Mouse (Mus musculus) embryonic facial prominence, embryonic 14.5 days (tissue): ENCODE measurements at regions not wholly inside any gene's neighbourhood (a gene's known extent, or its start where the extent isn't known, plus 50 kb on each side); places are given as distances from the start of the nearest gene placed in this dataset.
A peak's percentile ranks its signal among the peaks of the same experiment; 100 is the strongest.

Experiments
- ATAC-seq: fragments of 200-750 bp; cut with Nextera tagmentation; 2 replicates; pipeline ENCODE4 v1.8.0; 2017; ENCODE audit warnings: low read depth, moderate number of reproducible peaks, moderate TSS enrichment
- DNase-seq: peaks from one replicate; pipeline ENCODE4 v3.0.0-alpha.2; 2015; ENCODE audit warnings: low spot score
- H3K27ac ChIP-seq: fragments of 300-500 bp; sonication (generic); replicated peaks from 2 replicates; pipeline ENCODE4 v1.5.1; 2014; ENCODE audit warnings: low read depth, mild to moderate bottlenecking, low read length, moderate library complexity
- H3K27me3 ChIP-seq: fragments of 300-500 bp; sonication (generic); replicated peaks from 2 replicates; pipeline ENCODE4 v1.6.1; 2014; ENCODE audit warnings: low read length; ENCODE audit not compliant: control insufficient read depth, insufficient read depth
- H3K36me3 ChIP-seq: fragments of 300-500 bp; sonication (generic); 2 replicates; pipeline ENCODE4 v1.6.1; 2014; ENCODE audit warnings: low read length, mixed read lengths; ENCODE audit not compliant: control insufficient read depth, insufficient read depth
- H3K4me1 ChIP-seq: fragments of 300-500 bp; sonication (generic); 2 replicates; pipeline ENCODE4 v1.6.1; 2014; ENCODE audit warnings: antibody characterized with exemption, low read length; ENCODE audit not compliant: control insufficient read depth, insufficient read depth
- H3K4me2 ChIP-seq: fragments of 300-500 bp; sonication (generic); 2 replicates; pipeline ENCODE4 v1.6.1; 2014; ENCODE audit warnings: low read depth, mild to moderate bottlenecking, low read length, moderate library complexity, mixed read lengths
- H3K4me3 ChIP-seq: fragments of 300-500 bp; sonication (generic); 2 replicates; pipeline ENCODE4 v1.5.1; 2014; ENCODE audit warnings: low read depth, mild to moderate bottlenecking, low read length
- H3K9ac ChIP-seq: fragments of 300-500 bp; sonication (generic); 2 replicates; pipeline ENCODE4 v1.6.1; 2014; ENCODE audit warnings: low read depth, mild to moderate bottlenecking, low read length, moderate library complexity, mixed read lengths
- H3K9me3 ChIP-seq: fragments of 300-500 bp; sonication (generic); 2 replicates; pipeline ENCODE4 v1.6.1; 2016; ENCODE audit warnings: low read length; ENCODE audit not compliant: control insufficient read depth
- WGBS: fragments of 180-500 bp; shearing (Covaris S2); extraction: QIAGEN DNeasy Blood & Tissue Kit; methylation state at CpG from one replicate; pipeline ENCODE4 v1.1.7; 2014; 5-methylcytosine and 5-hydroxymethylcytosine counted together

DNA sequence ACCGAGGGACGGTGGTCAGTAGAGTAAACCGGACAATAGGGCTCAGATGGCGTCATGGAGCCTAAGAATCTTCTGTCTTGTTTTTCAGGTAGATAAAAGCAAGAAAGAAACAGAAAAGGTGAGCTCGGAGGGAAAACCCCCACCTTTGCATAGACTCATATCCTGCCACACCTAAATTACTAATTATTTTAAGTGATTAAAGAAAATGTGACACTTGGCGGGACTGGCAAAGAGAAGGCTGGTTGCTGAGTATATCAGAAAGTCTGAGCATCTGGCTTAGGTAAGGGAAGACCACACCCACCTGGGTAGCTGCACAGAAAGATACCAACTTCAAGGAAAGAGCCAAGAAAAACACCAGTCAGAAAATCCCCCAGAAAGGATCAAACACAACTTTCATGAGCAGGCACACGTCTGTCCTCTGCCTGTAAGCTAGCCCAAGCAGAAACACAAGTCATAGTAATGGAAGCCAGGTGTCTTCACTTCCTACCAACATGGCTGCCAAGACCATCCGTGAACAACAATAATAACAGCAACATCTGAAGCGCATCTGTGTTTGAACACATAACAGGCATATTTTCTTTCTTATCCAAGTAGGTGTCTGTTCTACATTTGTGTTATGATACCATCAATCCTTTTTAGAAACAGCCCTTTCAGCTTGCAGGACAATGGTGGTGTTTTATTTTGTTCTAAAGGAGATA, 198.3 kb upstream of the Jarid2 start:
- H3K27me3 ChIP-seq = no peaks in the 10 kb centered on the region
- DNase-seq (peak; percentile 62), ATAC-seq (no peak)
- no peak overlapping the region for H3K27ac ChIP-seq
- no peak overlapping the region for H3K4me3 ChIP-seq
- H3K36me3 ChIP-seq = no peaks in the 10 kb centered on the region
- 64% methylated on average over 9 of the region's 9 CpGs for WGBS
- no peak overlapping the region for H3K9ac ChIP-seq
- H3K9me3 ChIP-seq = no peaks in the 10 kb centered on the region
- H3K4me2 ChIP-seq = no peak overlapping the region
- peaks cover 10% of the 10 kb centered on the region; the same call in 1 of the 2 replicates for H3K4me1 ChIP-seq

DNA sequence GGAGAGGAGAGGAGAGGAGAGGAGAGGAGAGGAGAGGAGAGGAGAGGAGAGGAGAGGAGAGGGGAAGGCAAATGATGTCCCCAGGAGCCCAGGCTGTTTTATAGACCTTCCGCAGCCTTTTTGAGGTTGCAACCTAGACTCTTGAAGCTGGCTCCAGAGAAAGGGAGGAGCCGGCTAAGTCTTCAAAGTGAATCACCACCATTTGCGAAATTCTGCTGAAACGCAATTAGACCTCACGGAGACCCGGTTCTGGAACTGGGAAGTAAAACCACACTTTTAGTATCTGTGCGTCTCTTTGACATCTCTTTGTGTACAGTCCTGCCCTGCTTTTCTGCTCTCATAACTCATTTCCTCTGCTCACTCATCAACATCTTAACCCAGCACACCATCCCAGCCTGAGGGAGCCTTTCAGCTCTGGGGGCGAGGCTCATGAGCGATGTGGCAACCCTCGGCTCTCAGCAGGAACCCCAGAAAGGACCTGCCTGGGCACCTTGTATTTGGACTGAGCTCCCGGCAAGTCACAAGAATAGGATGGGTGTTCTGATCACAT, 196.6 kb upstream of the Jarid2 start:
- 67% methylated on average over 11 of the region's 11 CpGs for WGBS
- no peak for ATAC-seq
- H3K4me3 ChIP-seq = no peak overlapping the region
- H3K27me3 ChIP-seq = no peaks in the 10 kb centered on the region
- no peak overlapping the region for H3K4me2 ChIP-seq
- no peaks in the 10 kb centered on the region for H3K9me3 ChIP-seq
- DNase-seq = no peak
- no peak overlapping the region for H3K9ac ChIP-seq
- no peaks in the 10 kb centered on the region for H3K36me3 ChIP-seq
- no peak overlapping the region for H3K27ac ChIP-seq
- H3K4me1 ChIP-seq = peaks cover 10% of the 10 kb centered on the region; the same call in 1 of the 2 replicates

DNA sequence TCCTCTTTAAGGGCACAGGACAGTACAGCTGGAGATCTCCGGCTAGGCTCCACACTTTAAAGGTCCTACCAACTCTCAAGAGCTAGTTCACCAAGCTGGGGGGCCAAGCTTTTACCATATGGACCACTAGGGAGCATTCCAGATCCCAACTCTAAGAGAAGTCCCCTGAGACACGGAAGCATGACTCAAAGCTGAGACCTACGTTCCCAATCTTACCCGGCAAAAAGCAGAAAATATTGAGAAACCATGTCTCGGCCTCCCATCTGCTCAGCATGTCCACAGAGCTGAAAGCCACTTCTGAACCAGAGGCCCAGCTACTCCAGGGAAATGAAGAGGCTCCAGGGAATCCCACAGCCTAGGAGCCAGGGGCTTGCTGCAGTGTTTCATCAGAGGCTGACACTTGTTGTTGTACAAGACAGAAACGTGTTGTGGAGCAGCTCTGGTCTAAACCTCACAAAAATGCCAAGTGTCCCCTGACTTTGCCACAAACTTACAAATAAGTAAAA, 194.6 kb upstream of the Jarid2 start:
- 86% methylated on average over 6 of the region's 6 CpGs for WGBS
- H3K27ac ChIP-seq = no peak overlapping the region
- no peak overlapping the region for H3K4me2 ChIP-seq
- ATAC-seq = no peak
- H3K9ac ChIP-seq = no peak overlapping the region
- no peaks in the 10 kb centered on the region for H3K36me3 ChIP-seq
- no peaks in the 10 kb centered on the region for H3K9me3 ChIP-seq
- no peak overlapping the region for H3K4me3 ChIP-seq
- no peak for DNase-seq
- no peaks in the 10 kb centered on the region for H3K27me3 ChIP-seq
- peaks cover 10% of the 10 kb centered on the region; the same call in 1 of the 2 replicates for H3K4me1 ChIP-seq

DNA sequence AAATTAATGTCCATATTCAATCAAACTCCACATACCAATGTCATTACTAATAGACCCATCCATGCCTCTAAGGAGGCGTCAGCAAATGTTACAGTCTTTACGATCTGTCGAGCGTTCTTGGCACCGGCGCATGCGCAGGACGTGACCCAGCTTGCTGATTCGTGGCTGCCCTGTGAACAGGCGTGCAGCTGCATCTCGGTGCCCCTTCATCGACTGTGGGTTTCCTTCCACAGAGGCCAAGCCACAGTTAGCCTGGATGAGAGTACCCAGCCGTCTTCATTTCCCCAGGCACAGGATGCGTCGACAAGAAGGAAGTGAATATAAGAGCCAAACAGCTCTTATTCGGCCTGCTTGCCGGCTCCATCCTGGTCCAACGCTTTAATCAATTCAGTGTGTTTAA, 193.8 kb upstream of the Jarid2 start:
- DNase-seq (peak; percentile 65), ATAC-seq (0 out of 2 replicates have a peak, but pooled peaks have one; percentile 26)
- peak overlapping the region; percentile 14; the same call in 1 of the 2 replicates for H3K9ac ChIP-seq
- H3K27ac ChIP-seq = peak overlapping the region; percentile 52; the same call in 1 of the 2 replicates
- H3K27me3 ChIP-seq = no peaks in the 10 kb centered on the region
- no peak overlapping the region; the same call in 1 of the 2 replicates for H3K4me2 ChIP-seq
- no peak overlapping the region for H3K4me3 ChIP-seq
- H3K36me3 ChIP-seq = no peaks in the 10 kb centered on the region
- H3K9me3 ChIP-seq = no peaks in the 10 kb centered on the region
- H3K4me1 ChIP-seq = peaks cover 10% of the 10 kb centered on the region; the same call in 1 of the 2 replicates
- WGBS = 49% methylated on average over 18 of the region's 18 CpGs

DNA sequence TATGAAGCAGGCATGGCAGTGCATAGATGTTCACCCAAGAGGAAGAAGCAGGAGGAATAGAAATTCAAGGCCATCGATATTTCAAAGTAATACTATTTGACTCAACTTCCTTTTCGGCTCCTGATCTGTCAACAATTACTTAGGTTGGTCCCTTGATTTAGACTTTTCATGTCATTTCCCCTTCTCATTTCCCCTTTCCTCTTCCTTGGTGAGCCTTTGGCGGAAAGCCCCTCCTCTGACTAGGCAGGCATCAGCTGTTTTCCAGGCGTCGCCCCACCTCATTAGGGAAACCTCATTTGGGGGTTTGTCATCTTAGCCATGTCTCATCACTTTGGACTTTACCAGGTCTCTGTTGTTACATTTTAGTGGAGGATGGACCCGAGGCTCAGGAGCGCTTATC, 191.0 kb upstream of the Jarid2 start:
- Histone ChIP-seq H3K27ac (no peak overlapping the region), H3K4me3 (no peak overlapping the region), H3K9ac (no peak overlapping the region), H3K36me3 (no peaks in the 10 kb centered on the region), H3K4me2 (no peak overlapping the region), H3K27me3 (no peaks in the 10 kb centered on the region), H3K4me1 (peaks cover 5% of the 10 kb centered on the region; the same call in 1 of the 2 replicates), H3K9me3 (no peaks in the 10 kb centered on the region)
- 89% methylated on average over 7 of the region's 7 CpGs for WGBS
- no peak for ATAC-seq
- DNase-seq = no peak

DNA sequence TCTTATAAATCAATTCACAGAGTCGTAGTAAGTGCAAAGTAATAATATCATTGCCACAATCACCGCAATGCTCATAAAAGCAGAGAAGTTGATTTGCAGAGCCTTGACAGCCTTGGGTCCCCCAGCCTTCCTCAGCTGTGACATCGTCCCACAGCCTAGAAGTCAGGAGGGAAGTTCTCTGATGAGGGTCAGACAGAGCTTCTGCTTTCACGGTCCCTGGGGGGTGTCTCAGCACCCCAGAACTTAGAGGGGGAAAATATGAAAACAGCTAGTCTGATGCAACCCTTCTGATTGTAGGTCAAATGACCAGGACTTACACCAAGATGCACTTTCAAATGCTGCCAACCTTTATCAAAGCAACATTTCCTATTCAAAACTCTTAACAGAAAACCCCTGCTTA, 188.9 kb upstream of the Jarid2 start:
- 91% methylated on average over 4 of the region's 4 CpGs for WGBS
- H3K27ac ChIP-seq = no peak overlapping the region

DNA sequence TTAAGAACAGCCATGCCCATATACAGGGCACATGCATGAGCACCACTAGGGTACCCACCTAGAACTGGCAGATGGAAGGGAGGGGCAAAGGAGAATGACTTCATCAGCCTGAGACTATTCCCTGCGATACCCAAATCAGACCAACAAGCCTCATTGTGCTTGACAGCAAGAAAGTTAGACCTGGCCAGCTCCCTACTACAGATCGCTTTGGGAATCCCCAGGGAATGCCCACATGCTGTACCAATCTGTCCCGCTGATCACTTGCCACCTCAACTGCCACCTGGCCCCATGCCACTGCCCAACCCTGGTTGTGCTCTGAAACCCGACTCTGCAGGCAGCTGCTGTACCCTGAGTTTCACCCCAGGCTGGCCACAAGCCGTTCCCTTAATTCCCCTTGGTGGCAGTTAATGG, 188.0 kb upstream of the Jarid2 start:
- Histone ChIP-seq H3K4me2 (no peak overlapping the region), H3K27ac (no peak overlapping the region), H3K4me1 (no peaks in the 10 kb centered on the region), H3K9me3 (no peaks in the 10 kb centered on the region), H3K36me3 (no peaks in the 10 kb centered on the region), H3K4me3 (no peak overlapping the region), H3K27me3 (no peaks in the 10 kb centered on the region), H3K9ac (no peak overlapping the region)
- ATAC-seq = peak; percentile 89
- DNase-seq = peak; percentile 81
- 46% methylated on average over 5 of the region's 5 CpGs for WGBS

More for the DNA sequence above, 188.9 kb upstream of the Jarid2 start:
- ATAC-seq (no peak), DNase-seq (no peak)
- Histone ChIP-seq H3K4me1 (peaks cover 4% of the 10 kb centered on the region; the same call in 1 of the 2 replicates), H3K4me2 (no peak overlapping the region), H3K27me3 (no peaks in the 10 kb centered on the region), H3K4me3 (no peak overlapping the region), H3K36me3 (no peaks in the 10 kb centered on the region), H3K9ac (no peak overlapping the region), H3K9me3 (no peaks in the 10 kb centered on the region)

DNA sequence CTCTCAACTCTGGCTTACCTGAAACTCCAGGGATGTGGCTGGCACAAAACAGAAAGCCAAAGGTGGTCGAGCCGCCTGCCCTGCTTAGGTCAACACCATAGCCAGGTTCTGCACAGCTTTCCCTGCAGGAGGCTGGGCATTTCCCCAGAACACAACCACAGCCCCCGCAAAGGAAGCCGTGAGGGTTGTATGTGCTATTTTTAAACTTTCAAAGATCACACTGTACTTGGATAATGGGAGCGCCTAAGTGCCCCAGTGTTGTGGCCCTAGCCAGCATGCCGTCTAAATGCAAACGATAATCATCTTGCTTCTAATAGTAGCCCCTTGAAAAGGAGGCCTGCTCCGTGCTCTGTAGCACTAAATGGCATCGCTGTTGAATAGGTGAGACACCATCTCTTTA, 184.5 kb upstream of the Jarid2 start:
- Histone ChIP-seq H3K27ac (no peak overlapping the region), H3K27me3 (no peaks in the 10 kb centered on the region), H3K4me1 (no peaks in the 10 kb centered on the region), H3K36me3 (no peaks in the 10 kb centered on the region), H3K4me2 (no peak overlapping the region), H3K9me3 (no peaks in the 10 kb centered on the region), H3K4me3 (no peak overlapping the region), H3K9ac (no peak overlapping the region)
- no peak for DNase-seq
- no peak for ATAC-seq
- WGBS = 74% methylated on average over 9 of the region's 9 CpGs
